Mouse (Mus musculus): ENCODE data around the gene Baiap2.
A peak's percentile ranks its signal among the peaks of the same experiment; 100 is the strongest.

The Baiap2 gene

DNA sequence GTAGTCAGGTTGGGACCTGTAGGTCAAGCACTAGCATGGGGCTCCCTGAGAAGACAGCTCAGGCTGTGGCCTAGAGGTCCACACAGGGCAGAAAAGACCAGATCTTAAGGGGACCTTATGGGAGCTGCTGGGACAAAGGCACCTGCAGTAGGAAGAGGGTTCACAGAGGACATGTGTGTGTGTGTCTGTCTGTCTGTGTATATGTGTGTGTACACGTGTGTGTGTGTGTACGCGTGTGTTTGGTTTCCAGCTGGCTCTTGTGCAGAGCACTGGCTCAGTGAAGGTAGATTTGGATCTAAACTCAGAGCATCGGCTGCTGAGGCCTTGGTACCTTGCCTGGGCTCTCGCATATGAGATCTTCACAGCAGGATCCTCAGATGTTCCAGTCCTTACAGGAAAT is 21.9 kb upstream of the Baiap2 start:
- DNase-seq, result no peak

DNA sequence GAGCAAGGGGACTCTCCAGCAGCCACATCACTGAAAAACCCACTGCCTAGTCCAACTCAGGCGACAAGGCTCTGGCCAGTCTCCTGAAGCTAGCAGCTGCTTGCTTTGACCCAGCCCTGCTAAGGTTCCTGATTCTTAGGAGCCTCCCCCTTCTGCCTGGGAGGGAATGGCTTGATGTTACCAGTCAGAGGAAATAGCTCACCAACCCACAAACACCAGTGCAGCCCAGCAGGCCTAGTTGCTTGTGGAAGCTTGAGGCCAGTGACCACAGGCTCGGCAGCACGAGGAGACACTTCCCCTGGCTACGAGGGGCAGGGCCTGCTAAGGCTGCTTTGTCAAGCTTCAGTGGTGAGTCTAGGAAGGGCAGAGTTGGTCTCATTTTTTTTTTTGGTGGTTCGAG is 17.4 kb upstream of the Baiap2 start:
- DNase-seq, result peak; percentile 64 to 73

DNA sequence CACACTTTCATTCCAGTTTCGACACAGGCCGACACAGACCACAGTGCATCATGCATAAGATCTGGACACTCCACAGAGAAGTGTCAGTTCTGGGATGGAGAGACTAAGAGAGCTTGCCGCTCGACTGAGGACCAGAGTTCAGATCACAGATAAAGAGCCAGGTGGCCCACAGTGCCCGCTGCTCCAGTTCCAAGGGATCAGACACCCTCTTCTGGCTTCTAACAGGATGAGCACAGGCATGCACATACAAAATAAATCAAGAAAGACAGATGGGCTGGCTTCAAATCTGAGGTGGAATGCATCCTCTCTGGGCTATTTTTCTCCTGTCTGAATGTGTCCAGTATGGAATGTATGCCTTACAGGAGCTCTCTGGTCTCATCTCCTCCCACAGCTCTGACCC is 15.8 kb upstream of the Baiap2 start:
- no peak for DNase-seq

DNA sequence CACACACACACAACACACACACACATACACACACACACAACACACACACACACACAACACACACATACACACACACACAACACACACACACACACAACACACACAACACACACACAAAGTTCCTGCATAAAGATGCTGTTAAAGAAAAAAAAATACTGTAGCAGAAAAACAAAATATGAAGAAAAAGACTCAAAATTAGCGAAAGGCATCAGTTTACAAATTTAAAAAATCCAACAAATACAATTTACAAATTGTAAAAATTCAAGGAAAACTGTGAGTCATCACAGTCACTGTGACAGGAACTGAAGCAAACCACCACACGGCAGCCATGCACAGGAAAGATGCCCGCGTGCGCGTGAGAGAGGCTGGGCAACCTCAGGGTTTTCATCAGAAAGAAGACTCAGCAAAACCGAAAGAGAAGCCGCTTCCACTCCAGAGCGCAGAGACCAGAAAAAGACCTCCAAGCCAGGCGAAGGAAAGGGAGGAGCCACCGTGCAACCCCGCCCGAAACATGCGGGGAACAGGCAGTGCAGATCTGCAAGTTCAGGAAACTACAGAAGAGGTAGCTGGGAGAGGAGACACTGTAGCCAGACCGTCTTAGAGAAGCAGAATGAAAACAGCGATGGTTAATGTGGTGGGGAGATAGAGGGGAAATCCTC is 14.4 kb upstream of the Baiap2 start:
- DNase-seq, result peak; percentile 72 to 75

DNA sequence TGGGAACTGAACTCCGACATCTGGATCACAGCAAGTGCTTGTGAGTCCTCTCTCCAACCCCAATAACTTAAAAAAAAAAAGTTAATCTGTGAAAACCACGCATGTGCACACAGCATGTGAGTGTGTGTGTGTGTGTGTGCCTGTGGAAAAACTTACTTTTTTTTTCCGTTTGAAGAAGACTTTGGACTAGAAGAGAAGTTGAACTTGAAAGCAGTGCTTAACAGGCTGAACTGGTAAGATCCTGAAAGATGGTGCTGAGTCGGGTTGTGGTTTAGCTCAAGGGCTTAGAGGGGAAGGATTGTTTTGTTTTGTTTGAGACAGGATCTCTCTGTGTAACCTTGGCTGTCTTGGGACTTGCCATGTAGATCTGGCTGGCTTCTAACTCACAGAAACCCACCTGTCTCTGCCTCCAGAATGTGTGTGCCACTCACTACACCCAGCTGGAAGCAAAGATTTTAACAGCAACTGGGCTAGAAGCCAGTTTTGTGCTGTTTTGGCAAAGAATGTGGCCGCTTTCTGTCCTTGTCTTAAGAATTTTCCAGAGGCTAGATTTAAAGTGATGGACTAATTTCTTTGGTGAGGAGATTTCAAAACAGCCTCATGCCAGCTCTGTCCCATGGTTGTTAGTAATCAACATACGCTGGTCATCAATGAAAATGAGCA is 12.8 kb upstream of the Baiap2 start:
- no peak for DNase-seq

DNA sequence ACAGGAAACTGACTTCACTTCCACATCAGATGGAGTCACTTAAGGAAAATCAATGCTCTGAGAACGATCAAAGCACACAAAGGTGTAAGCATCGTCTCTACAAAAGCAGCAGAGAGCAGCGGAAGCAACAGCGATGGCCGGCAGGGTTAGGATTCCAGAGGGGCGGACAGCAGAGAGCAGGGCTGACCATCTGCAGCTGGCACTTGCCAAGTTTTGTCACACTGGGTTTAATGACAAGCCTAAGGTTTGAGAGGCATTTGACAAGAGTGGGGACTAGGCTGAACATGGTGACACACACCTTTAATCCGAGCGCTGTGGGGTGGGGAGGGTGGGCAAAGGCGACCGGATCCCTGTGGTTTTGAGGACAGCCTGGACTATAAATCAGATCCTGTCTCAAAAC is 10.8 kb upstream of the Baiap2 start:
- no peak for DNase-seq

DNA sequence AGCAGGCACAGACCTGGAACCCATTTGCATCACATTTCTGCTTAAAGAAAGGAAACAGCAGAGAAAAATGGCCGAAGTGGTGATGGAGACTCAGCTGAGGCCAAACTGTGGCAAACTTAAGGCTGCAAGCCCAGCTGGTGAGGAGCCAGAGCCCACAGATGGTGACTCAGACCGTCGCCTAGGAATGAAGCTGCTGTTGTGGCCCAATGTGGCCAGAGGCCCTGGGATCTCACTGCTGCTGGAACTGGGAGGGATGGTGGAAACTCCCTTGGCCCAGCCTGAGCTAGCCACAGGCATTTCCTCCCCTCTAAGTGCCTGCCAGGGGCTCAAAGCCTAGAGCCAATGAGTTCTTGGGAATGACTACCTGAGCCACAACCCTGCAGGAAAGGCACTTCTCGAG is 9.4 kb upstream of the Baiap2 start:
- DNase-seq, result peak in 1 of 2 experiments; percentile 55

DNA sequence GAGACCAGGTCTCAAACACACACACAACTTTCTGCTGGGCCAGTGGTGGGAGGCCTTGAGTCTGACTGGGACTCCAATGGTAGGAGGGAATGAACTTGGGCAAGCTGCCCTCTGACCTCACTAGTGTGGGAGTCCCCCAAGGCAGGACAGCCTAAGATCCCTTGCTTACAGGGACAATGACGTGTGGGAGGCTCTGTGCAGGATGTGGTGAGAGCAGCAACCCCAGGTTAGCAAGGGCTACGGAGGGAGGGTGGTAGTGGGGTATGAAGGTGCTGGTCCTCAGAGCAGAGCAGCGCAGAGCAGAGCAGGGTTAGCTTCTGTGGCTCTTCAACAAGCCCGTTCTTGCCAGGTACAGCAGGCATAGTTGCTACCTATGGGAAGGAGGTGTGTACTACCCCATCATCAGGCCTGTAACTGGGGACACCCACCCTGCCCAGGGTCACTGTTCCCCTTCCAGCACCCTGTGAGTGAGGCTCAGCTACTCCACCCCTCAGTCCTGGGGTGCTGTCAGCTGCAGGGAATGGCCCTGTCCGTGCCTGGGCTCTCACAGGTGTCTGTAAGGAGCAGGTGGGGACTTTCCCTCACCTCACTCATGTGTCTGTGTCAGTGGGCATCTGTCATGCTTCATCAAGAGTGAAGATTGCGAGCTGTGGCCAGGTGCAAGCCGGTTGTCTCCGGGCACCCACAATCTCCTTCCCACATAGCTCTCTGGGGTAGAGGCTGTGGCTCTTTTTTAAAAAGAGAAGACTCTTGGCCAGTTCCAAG is 8.6 kb upstream of the Baiap2 start:
- DNase-seq, result no peak

DNA sequence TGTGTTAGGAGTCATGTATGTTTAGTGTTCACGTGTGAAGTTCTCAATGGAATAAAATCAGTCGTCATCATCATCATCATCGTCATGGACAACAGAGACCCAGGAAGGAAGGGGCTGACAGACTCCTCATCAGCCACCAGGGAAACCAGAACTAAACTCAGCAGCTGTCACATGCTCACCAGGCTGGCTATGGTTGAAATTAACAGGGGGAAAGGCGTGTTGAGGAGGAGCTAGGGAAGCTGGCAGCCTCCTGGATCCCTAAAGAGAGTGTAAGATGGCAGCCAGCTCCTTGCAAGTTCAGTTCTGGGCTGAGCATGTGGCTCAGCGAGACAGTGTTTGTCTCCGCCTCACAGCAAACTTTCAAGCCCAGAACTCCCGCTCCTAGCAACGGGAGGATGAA is 7.8 kb upstream of the Baiap2 start:
- DNase-seq, result no peak

DNA sequence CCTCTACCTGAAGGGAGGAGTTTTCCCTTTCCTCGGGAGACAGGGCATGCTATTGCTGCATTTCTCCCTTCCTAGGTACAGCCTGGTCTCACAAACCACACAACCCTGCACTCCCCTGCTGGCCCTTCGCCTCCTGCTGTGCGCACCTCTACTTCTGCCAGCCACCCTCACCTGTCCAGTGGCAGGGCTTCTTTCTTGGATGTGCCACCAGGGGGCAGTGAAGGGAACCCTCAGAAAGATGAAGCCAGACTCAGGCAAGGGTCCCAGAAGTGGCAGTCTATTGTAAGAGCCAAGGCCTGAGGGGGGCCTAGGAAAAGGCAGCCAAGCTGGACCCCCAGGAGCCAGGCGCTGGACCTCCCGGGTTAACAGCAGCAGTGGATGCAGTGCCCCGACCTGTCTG is 7.1 kb upstream of the Baiap2 start:
- peak; percentile 65 to 79 for DNase-seq

DNA sequence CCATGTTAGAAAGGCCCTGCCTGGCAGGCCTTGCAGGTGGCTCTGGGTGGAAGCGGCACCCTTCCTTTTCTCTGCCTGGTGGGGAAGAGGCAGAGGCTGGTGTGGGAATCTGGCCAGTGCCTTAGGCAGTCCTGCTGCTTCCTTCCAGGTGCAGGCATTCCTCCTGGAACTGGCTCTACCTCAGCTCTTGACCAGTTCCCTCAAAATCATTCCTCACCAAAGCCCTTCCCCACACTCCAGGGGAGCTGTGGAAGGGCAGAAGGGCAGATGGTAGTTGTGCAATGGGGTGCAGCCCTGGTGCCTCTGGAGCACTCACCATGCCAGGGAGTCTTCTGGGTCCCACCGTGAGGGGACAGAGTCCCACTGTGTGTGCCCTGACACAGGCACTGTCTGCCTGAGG is 6.1 kb upstream of the Baiap2 start:
- no peak for DNase-seq

DNA sequence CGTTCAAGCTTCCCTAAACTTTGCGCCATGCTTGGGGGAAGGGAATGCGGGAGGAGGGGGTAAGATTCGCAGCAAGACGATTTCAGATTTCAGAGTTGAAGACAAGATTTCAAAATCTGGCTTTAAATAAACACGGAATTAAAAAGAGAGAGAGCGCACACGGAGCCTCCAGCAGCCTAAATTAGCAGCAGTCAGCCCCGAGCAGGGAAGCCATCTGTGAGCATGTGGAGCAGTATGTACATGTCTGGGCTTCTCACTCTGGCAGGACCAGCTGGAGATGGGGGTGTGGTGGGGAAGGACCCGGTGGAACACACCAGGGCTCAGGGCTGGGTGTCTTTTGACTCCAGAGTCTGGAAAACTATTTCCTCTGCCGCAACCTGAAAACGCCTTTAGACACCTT is 5.3 kb upstream of the Baiap2 start:
- DNase-seq, result peak in 1 of 2 experiments; percentile 53

DNA sequence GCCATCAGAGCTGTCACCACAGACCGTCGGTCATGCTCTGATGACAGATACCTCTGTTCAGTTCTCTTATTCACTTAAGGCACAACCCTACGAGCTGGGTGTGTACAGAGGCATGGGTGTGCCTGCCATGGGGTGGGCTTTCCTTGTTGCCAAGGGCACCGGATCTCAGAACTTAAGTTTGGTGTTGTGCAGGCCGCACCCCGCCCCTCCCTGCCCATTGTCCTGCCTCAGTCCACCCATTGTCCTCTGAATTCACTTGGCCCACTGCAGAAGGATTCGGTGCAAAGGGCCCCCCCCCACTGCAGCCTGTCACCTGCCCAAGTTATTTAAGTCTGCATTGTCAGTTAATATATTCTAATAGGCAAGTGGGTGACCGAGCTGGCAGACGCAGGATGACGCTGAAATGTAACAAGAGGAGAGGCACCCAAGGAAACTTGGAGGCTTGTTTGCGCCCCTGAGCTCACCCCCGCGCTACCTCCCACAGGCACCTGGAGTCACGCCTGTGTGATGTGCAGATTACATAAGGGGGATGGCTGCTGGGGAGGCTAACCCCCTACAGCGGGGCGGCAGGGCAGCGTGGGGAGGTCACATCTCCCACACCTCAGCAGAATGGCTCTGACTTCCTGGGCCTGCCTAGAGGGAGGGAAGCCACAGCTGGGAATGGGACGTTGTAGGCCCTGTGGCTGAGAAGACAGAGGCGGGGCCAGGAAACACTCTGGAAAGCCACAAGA is 4.6 kb upstream of the Baiap2 start:
- DNase-seq, result no peak

DNA sequence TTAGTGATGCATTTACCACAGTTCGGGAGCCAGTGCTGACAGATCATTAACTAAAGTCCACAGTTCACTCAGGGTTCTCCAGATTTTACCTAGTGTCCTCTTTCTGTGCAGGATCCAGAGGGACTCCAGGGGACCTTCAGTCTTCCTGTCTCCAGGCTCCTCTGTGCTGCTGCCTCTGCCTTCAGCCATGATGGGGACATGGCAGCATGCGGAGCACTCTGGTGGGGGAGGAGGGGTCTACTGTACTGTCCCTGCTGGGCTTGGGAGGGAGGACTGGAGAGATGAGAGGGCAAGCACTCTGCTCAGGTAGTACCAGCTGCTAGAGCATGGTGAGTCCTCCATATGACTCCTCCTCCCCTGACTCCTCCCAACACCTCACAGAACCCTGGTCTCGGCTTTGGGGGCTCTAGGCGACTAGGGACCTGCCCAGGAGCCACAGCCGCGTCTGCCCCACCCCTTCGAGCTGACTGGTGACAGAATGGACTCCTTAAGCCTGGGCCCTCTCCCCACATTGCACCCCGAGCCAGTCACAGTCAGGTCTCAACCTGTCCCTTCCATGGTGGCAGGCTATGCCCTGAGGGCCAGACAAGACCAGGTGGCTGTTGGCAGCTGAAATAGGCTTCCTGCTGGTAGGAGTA is 3.4 kb upstream of the Baiap2 start:
- DNase-seq, result no peak

DNA sequence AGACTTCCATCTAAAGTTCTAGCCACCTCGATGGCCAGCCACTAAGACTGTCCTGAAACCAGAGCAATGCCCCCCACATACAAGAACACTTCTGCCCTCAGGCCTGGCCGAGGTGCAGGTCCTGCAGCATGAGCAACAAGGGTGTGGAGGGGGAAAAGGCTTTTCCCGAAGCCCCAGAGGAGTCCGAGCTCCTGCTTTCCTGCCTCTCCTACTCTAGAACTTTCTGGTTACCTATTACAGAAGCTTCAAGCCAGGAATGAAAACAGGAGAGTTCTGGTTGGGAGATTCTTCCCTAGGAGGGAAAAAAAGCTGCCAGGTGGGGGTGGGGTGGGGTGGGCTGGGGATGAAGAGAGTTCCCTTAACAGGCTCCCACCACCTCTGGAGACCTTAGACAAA is 2.9 kb upstream of the Baiap2 start:
- DNase-seq, result no peak

DNA sequence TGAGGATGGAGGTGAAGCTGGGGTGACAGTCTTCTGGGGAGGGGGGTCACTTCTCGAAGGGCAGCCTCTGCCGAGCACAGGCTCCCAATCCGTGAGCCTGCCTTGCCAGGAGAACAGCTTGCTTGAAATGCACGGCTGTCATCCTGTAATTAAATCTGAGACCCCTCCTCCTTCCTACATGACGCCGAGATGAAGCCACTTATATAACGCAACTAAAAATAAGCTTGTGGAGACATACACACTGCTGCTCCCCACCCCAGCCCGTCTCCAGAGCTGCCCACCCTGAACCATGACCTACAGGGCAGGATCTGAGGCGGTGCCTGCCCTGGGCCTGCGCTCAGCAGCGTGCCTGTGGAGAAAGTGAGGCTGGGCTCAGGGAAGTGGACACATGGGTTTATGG is 2.4 kb upstream of the Baiap2 start:
- DNase-seq, result no peak

DNA sequence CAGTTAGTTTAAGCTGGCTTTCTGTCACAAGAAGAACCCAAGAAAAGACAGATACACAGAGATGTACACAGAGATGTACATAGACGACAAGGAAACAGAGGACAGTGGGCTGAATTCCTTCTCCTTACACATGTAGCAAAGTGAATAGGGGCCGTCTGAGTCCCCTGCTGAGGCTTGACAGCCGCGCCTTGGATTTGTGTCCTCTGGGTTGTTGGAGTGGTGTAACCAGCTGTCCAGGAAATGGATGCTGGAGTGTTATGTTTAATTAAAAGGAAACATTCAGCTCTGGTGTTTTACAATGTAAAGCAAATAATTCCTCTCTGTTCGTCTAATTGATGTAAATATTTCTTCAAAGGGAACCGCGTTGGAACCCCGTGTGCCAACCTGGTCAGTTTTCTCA is 769 bp upstream of the Baiap2 start:
- DNase-seq, result no peak

DNA sequence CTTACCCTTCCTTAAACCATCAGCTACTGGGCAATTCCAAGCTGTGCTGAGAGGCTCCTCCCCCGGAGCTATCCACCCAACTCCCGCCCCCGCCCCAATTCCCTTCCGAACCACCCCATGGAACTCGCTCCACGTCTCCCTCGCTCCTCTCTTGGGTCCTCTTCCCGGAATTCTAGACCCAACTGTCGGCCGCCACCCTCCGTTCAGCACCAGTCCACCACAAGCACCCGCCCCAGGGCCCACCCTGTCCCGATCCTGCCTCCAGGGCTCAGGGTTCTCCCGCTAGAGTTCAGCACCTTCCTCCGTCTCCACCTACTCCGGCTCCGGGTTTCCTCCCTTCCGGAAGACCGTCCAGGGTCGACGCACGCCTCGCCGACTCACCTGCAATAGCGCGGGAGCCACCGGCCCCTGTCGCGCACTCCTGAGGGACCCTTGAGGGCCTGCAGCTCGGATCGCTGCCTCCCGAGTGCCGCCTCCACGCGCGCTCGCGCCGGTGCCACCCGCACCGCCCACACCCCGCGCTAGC is 299 bp upstream of the Baiap2 start:
- DNase-seq, result no peak

DNA sequence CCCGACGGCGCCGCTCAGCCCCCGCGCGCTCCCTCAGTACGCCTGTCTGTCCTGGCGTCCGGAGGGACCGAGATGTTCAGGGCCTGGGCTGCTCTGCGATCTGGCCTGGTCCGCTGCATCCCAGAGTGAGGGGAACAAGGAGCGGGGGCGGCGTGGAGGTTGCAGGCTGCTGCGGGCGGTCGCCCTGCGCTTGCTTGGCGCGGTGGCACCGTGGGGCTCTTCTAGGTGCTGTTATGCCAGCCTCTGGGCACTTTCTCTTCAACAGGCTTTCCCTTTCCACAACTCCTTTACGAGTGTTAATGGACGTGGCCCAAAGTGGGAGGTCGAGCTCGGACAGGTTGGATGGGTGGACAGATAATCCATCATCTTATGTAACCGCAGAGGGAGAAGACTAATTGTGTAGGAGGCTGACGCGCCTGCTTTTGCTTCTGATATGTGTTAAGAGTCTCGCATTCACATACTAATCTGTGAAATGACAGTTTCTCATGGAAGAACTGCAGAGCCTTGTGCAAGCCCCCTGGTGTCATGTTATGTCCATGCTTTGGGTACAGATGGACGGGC is 945 bp downstream of the Baiap2 start:
- DNase-seq, result no peak

DNA sequence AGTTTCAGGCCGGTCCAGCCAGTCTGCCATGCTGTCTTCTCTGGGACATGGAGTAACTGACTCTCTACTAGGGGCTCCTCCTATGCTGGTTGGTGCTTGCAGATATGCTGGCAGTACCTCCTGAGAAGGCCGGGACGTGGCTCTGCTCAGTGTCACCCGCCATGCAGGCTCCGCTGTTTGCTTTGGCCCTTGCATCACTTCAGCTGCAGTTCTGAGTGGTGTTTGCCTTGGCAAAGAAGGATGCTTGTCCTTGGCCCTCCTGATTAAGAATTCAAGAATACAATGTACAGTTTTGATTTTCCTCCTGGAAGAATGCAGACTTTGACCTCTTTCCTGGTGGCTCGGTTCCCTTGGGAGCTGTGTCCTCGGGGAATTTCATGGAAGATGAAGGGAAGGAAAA is 2.8 kb downstream of the Baiap2 start:
- DNase-seq, result peak; percentile 66 to 85

DNA sequence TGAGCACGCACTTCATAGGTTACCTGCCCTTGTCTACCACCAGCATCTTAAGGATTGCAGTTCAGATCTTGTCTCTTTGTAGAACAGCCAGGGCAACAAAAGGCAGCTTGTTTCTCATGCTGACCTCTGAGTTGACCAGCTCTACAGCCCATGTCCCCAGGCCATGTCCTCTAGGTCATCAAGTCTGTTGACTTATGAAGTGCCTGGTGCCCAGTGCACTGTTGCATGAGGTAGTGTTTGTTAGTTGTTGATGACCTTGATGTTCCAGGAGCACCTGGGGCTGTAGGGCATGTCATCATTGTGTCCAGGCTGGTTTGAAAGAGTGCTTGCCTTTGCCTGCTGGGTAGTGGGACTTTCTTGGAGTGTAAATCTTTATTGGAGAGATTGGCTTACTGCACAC is 4.9 kb downstream of the Baiap2 start:
- DNase-seq, result no peak

DNA sequence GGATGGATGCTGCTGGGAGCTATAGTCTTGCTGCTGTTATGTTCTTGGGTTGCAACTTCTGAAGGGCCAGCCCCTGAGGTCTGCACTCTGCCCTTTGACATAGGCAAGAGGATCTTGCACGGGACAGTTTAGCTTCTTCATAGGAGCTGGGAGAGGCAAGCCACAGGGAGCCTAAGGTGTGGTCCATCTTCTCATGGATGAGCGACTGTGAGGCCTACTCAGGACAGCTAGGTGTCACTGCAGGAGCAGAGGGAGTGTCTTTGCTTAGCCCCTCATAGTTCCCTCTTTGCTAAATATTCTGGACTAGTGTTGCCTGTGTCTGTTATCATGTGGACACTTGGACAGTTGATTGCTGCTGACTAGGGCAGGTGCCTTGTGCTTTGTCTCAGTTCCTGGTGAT is 5.3 kb downstream of the Baiap2 start:
- no peak for DNase-seq

DNA sequence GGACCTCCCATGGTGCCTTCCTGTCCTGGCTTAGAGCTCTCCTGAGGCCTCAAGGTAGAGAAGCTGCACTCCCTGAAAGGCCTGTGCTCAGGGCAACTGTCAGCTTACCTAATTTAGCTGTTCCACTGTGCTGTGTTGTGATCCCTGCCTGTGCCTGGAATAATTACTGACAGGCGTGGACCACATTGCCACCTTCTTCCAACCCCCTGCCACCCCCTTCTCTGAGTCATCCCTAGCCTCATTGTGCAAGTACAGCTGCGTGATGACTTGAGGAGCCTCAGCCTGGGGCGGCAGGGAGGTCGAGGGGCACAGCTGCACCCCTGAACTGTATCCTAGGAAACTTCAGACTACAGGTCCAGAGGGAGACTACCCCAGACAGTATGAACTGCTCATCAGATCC is 5.7 kb downstream of the Baiap2 start:
- DNase-seq, result no peak
